Mouse (Mus musculus) lung, embryonic 14.5 days (tissue): ENCODE measurements around the gene Thop1. TPM values are rescaled to one million over a fixed set of nuclear protein-coding genes. Genes with fewer than 3 reads are reported as not detected.

Source experiments
- ATAC-seq: fragments of 200-750 bp; cut with Nextera tagmentation; 2 replicates; pipeline ENCODE4 v1.8.0; 2017; ENCODE audit warnings: mild to moderate bottlenecking, moderate TSS enrichment, moderate library complexity; ENCODE audit not compliant: insufficient read depth
- DNase-seq: peaks from one replicate; pipeline ENCODE4 v3.0.0-alpha.2; 2015
- H3K27ac ChIP-seq: fragments of 300-500 bp; sonication (generic); 2 replicates; pipeline ENCODE4 v1.5.1; 2014; ENCODE audit warnings: low read depth, mild to moderate bottlenecking, moderate library complexity
- H3K27me3 ChIP-seq: fragments of 300-500 bp; sonication (generic); 2 replicates; pipeline ENCODE4 v1.6.1; 2014; ENCODE audit warnings: low read length, control low read depth; ENCODE audit not compliant: insufficient read depth
- H3K36me3 ChIP-seq: fragments of 300-500 bp; sonication (generic); 2 replicates; pipeline ENCODE4 v1.6.1; 2014; ENCODE audit warnings: control low read depth; ENCODE audit not compliant: insufficient read depth
- H3K4me1 ChIP-seq: fragments of 300-500 bp; sonication (generic); 2 replicates; pipeline ENCODE4 v1.6.1; 2014; ENCODE audit warnings: antibody characterized with exemption, control low read depth; ENCODE audit not compliant: insufficient read depth
- H3K4me2 ChIP-seq: fragments of 300-500 bp; sonication (generic); 2 replicates; pipeline ENCODE4 v1.6.1; 2014; ENCODE audit warnings: mild to moderate bottlenecking
- H3K4me3 ChIP-seq: fragments of 300-500 bp; sonication (generic); 2 replicates; pipeline ENCODE4 v1.5.1; 2014; ENCODE audit warnings: low read depth, low read length
- H3K9ac ChIP-seq: fragments of 300-500 bp; sonication (generic); 2 replicates; pipeline ENCODE4 v1.6.1; 2014
- H3K9me3 ChIP-seq: fragments of 300-500 bp; sonication (generic); 2 replicates; pipeline ENCODE4 v1.6.1; 2016; ENCODE audit warnings: low read depth, low read length, control low read depth
- CTCF ChIP-seq: IDR thresholded peaks from 2 replicates; pipeline ENCODE4 v1.5.1; 2016; ENCODE audit warnings: antibody characterized with exemption, low read depth
- WGBS: fragments of 180-500 bp; shearing (Covaris S2); extraction: QIAGEN DNeasy Blood & Tissue Kit; methylation state at CpG from one replicate; pipeline ENCODE4 v1.1.7; 2014; 5-methylcytosine and 5-hydroxymethylcytosine counted together
- microRNA-seq: library from miRNA; unstranded; fragments of <30 nt; microRNA quantifications from one replicate; pipeline ENCODE4, GENCODE M21; 2016; ENCODE audit warnings: borderline number of aligned reads
- polyA plus RNA-seq: library from polyadenylated mRNA; unstranded; fragments of >200 nt; fragmentation: Nextera tagmentation; extraction: Ambion mirVana; gene quantifications from 2 replicates; pipeline ENCODE4 v1.2.1, GENCODE M21; 2014

The Thop1 gene
- polyA plus RNA-seq, 1 experiment from 2014 or later = 55.9 TPM

GRCm38 (mm10) chr10:81106113-81106721 lies 36.4 kb downstream of the Thop1 start:
- peak; percentile 39; the same call in 1 of the 2 replicates for TF ChIP-seq CTCF
- Histone ChIP-seq H3K27me3 (no peaks in the 10 kb centered on the region), H3K9me3 (no peaks in the 10 kb centered on the region), H3K4me2 (peak overlapping the region; percentile 84), H3K9ac (peak overlapping the region; percentile 97), H3K27ac (peak overlapping the region; percentile 99), H3K4me1 (peaks cover 13% of the 10 kb centered on the region; the same call in 1 of the 2 replicates), H3K36me3 (peaks cover 35% of the 10 kb centered on the region), H3K4me3 (peak overlapping the region; percentile 90)
- under 1% methylated on average over 33 of the region's 35 CpGs for WGBS
- DNase-seq = peak; percentile 89
- peak; percentile 86 for ATAC-seq

GRCm38 (mm10) chr10:81112946-81113345 lies 43.1 kb downstream of the Thop1 start:
- Histone ChIP-seq H3K4me1 (no peaks in the 10 kb centered on the region), H3K4me3 (no peak overlapping the region), H3K4me2 (no peak overlapping the region), H3K27me3 (no peaks in the 10 kb centered on the region), H3K9ac (no peak overlapping the region), H3K36me3 (peaks cover 93% of the 10 kb centered on the region), H3K9me3 (no peaks in the 10 kb centered on the region), H3K27ac (no peak overlapping the region)
- DNase-seq (no peak), ATAC-seq (no peak)
- 87% methylated on average over 6 of the region's 6 CpGs for WGBS
- no peak for TF ChIP-seq CTCF

- no peaks in the 10 kb centered on the region for H3K27me3 ChIP-seq
- WGBS = 90% methylated on average over 10 of the region's 10 CpGs
- H3K27ac ChIP-seq = no peak overlapping the region
- H3K9me3 ChIP-seq = no peaks in the 10 kb centered on the region
- H3K4me2 ChIP-seq = no peak overlapping the region
- no peak overlapping the region for H3K9ac ChIP-seq
- no peak overlapping the region for H3K4me3 ChIP-seq
- peaks cover 98% of the 10 kb centered on the region for H3K36me3 ChIP-seq
- no peak for TF ChIP-seq CTCF
- no peak for DNase-seq
- ATAC-seq = no peak
- no peaks in the 10 kb centered on the region for H3K4me1 ChIP-seq
These were observed 49.8 kb downstream of the Thop1 start for GRCm38 (mm10) chr10:81119625-81120024.

GRCm38 (mm10) chr10:81120650-81121049 lies 50.8 kb downstream of the Thop1 start:
- DNase-seq (no peak), ATAC-seq (no peak)
- no peak for TF ChIP-seq CTCF
- no peak overlapping the region for H3K4me3 ChIP-seq
- H3K27me3 ChIP-seq = no peaks in the 10 kb centered on the region
- H3K4me1 ChIP-seq = no peaks in the 10 kb centered on the region
- no peak overlapping the region for H3K27ac ChIP-seq
- WGBS = 77% methylated on average over 7 of the region's 7 CpGs
- no peak overlapping the region for H3K9ac ChIP-seq
- H3K36me3 ChIP-seq = peaks cover 89% of the 10 kb centered on the region
- no peak overlapping the region for H3K4me2 ChIP-seq
- H3K9me3 ChIP-seq = no peaks in the 10 kb centered on the region

- Histone ChIP-seq H3K4me1 (no peaks in the 10 kb centered on the region), H3K4me3 (no peak overlapping the region), H3K36me3 (peaks cover 69% of the 10 kb centered on the region), H3K27ac (no peak overlapping the region), H3K4me2 (no peak overlapping the region), H3K9ac (no peak overlapping the region), H3K9me3 (no peaks in the 10 kb centered on the region), H3K27me3 (no peaks in the 10 kb centered on the region)
- no peak for TF ChIP-seq CTCF
- no peak for ATAC-seq
- WGBS = 93% methylated on average over 2 of the region's 2 CpGs
- no peak for DNase-seq
These were observed 53.1 kb downstream of the Thop1 start for GRCm38 (mm10) chr10:81122889-81123288.

GRCm38 (mm10) chr10:81123500-81123899 lies 53.7 kb downstream of the Thop1 start:
- DNase-seq = no peak
- peaks cover 62% of the 10 kb centered on the region for H3K36me3 ChIP-seq
- H3K27me3 ChIP-seq = no peaks in the 10 kb centered on the region
- WGBS = 73% methylated on average over 11 of the region's 11 CpGs
- no peak overlapping the region for H3K4me2 ChIP-seq
- no peak overlapping the region for H3K4me3 ChIP-seq
- ATAC-seq = no peak
- H3K27ac ChIP-seq = no peak overlapping the region
- no peak for TF ChIP-seq CTCF
- H3K9me3 ChIP-seq = no peaks in the 10 kb centered on the region
- H3K4me1 ChIP-seq = no peaks in the 10 kb centered on the region; the same call in 1 of the 2 replicates
- no peak overlapping the region for H3K9ac ChIP-seq

Small RNA genes within 50 kb of the gene (microRNA-seq; reads per million reads assigned to microRNA genes)
- gene Mir5615-1 (not detected), gene Mir5615-2 (not detected)

Other genes starting within 250 kb of the Thop1 start
- 1,866 and 1,984 TPM in 2 replicates for gene Oaz1, start 243.4 kb upstream of the Thop1 start, polyA plus RNA-seq
- gene Lingo3, start 226.0 kb upstream of the Thop1 start, polyA plus RNA-seq = 0.05 and 0.17 TPM in 2 replicates
- gene Lsm7, start 214.8 kb upstream of the Thop1 start, polyA plus RNA-seq = 334 and 337 TPM in 2 replicates
- gene Sppl2b, start 214.8 kb upstream of the Thop1 start, polyA plus RNA-seq = 32.3 and 38.7 TPM in 2 replicates
- gene Tmprss9, start 198.2 kb upstream of the Thop1 start, polyA plus RNA-seq = 0.05 TPM in 1 of 2 replicates, not detected in the other
- gene Timm13, start 169.1 kb upstream of the Thop1 start, polyA plus RNA-seq = 315 and 321 TPM in 2 replicates
- gene Lmnb2, start 151.8 kb upstream of the Thop1 start, polyA plus RNA-seq = 22.9 and 24.4 TPM in 2 replicates
- 18.3 and 24.6 TPM in 2 replicates for gene Gadd45b, start 140.0 kb upstream of the Thop1 start, polyA plus RNA-seq
- 4.5 and 5.7 TPM in 2 replicates for gene Gng7, start 55.1 kb upstream of the Thop1 start, polyA plus RNA-seq
- 0.08 and 0.09 TPM in 2 replicates for gene Diras1, start 44.4 kb upstream of the Thop1 start, polyA plus RNA-seq
- gene Slc39a3, start 32.6 kb upstream of the Thop1 start, polyA plus RNA-seq = 11.7 and 15.2 TPM in 2 replicates
- gene Sgta, start 9.9 kb upstream of the Thop1 start, polyA plus RNA-seq = 172 and 186 TPM in 2 replicates
- gene Creb3l3, start 28.8 kb downstream of the Thop1 start, polyA plus RNA-seq = 0.41 and 0.58 TPM in 2 replicates
- gene Map2k2, start 35.9 kb downstream of the Thop1 start, polyA plus RNA-seq = 180 and 199 TPM in 2 replicates
- gene Zbtb7a, start 65.2 kb downstream of the Thop1 start, polyA plus RNA-seq = 22.4 and 25.0 TPM in 2 replicates
- gene Pias4, start 97.9 kb downstream of the Thop1 start, polyA plus RNA-seq = 38.7 and 47.9 TPM in 2 replicates
- 481 and 493 TPM in 2 replicates for gene Eef2, start 106.6 kb downstream of the Thop1 start, polyA plus RNA-seq
- gene Dapk3, start 113.0 kb downstream of the Thop1 start, polyA plus RNA-seq = 52.6 and 55.8 TPM in 2 replicates
- not detected in 2 replicates for gene 4930442H23Rik, start 113.8 kb downstream of the Thop1 start, polyA plus RNA-seq
- 0.23 TPM in 1 of 2 replicates, not detected in the other for gene Nmrk2, start 132.0 kb downstream of the Thop1 start, polyA plus RNA-seq
- gene Atcay, start 160.8 kb downstream of the Thop1 start, polyA plus RNA-seq = not detected in 2 replicates
- 3.4 and 3.6 TPM in 2 replicates for gene Zfr2, start 163.1 kb downstream of the Thop1 start, polyA plus RNA-seq
- 2.0 and 2.9 TPM in 2 replicates for gene Matk, start 182.9 kb downstream of the Thop1 start, polyA plus RNA-seq
- 222 and 223 TPM in 2 replicates for gene Mrpl54, start 196.9 kb downstream of the Thop1 start, polyA plus RNA-seq
- 50.4 and 50.8 TPM in 2 replicates for gene Apba3, start 196.9 kb downstream of the Thop1 start, polyA plus RNA-seq
- gene Tjp3, start 221.5 kb downstream of the Thop1 start, polyA plus RNA-seq = 15.3 and 17.2 TPM in 2 replicates
- 50.8 and 58.6 TPM in 2 replicates for gene Pip5k1c, start 222.9 kb downstream of the Thop1 start, polyA plus RNA-seq